Mouse (Mus musculus): Measurements from ENCODE around the gene Dtx3.

DNA sequence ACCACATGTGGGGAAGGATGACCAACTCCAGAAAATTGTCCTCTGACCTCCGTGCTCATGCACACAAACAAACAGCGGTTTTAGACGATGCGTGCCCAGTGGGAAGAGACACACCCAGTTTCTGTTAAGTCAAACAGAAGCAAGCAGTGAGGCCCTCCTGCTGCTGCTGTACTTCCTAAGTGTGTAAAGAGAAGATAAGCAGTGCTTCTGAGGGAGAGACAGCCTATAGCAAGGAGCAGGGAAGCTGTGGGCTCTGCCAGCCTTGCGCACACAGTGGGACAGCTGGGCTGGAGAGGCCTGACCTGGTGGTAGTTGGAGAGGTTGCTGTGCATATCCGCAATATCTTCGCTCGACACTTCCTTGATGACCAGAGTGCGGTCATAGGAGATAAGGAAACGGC lies 9.8 kb upstream of the Dtx3 start:
- TF ChIP-seq POLR2A (IDR thresholded peaks at IDR 0.05; ENCODE audit: control insufficient read depth, low read depth, low read length): no peak
- no peak for TF ChIP-seq CTCF (IDR thresholded peaks at IDR 0.05; ENCODE audit: control insufficient read depth, insufficient read depth, insufficient replicate concordance, low read depth, low read length)
